Mouse (Mus musculus): ENCODE data around the gene Plcxd3.
"Not testable (repeated sequence)": the region's sequence is repeated elsewhere in the genome, so short reads cannot be mapped to it uniquely, and the experiment has no call there.

The Plcxd3 gene

GRCm38 (mm10) chr15:4559121-4559520, 183.8 kb downstream of the Plcxd3 start:
- peak; percentile 96 for DNase-seq (ENCODE audit: low read depth, low spot score)

- DNase-seq (ENCODE audit: low read depth, low spot score), result peak; percentile 75
Observed at GRCm38 (mm10) chr15:4561431-4561970, 186.2 kb downstream of the Plcxd3 start.

- not testable (repeated sequence) for DNase-seq (ENCODE audit: low read depth, low spot score)
Observed at GRCm38 (mm10) chr15:4595521-4595920, 220.2 kb downstream of the Plcxd3 start.

- DNase-seq (ENCODE audit: low read depth, low spot score), result not testable (repeated sequence)
Observed at GRCm38 (mm10) chr15:4598661-4599060, 223.4 kb downstream of the Plcxd3 start.

- not testable (repeated sequence) for DNase-seq (ENCODE audit: low read depth, low spot score)
Observed at GRCm38 (mm10) chr15:4599331-4599730, 224.0 kb downstream of the Plcxd3 start.

GRCm38 (mm10) chr15:4605630-4606029, 230.3 kb downstream of the Plcxd3 start:
- peak; percentile 16 for DNase-seq (ENCODE audit: low read depth, low spot score)
